Mouse (Mus musculus) stomach, postnatal 0 days (tissue): ENCODE results near the gene Shc2. TPM values are rescaled to one million over a fixed set of nuclear protein-coding genes. Genes with fewer than 3 reads are reported as not detected.

ENCODE experiments used
- ATAC-seq: fragments of 200-750 bp; cut with Nextera tagmentation; 2 replicates; pipeline ENCODE4 v1.8.0; 2017; ENCODE audit not compliant: low FRiP score, low TSS enrichment
- DNase-seq: peaks from one replicate; pipeline ENCODE4 v3.0.0-alpha.2; 2016; ENCODE audit warnings: low spot score
- H3K27ac ChIP-seq: fragments of 300-500 bp; sonication (generic); replicated peaks from 2 replicates; pipeline ENCODE4 v1.5.1; 2014; ENCODE audit warnings: mild to moderate bottlenecking, control low read depth
- H3K27me3 ChIP-seq: fragments of 300-500 bp; sonication (generic); 2 replicates; pipeline ENCODE4 v1.6.1; 2014; ENCODE audit warnings: low read length; ENCODE audit not compliant: control insufficient read depth, insufficient read depth
- H3K36me3 ChIP-seq: fragments of 300-500 bp; sonication (generic); 2 replicates; pipeline ENCODE4 v1.6.1; 2014; ENCODE audit warnings: low read length, mixed read lengths; ENCODE audit not compliant: control insufficient read depth, insufficient read depth
- H3K4me1 ChIP-seq: fragments of 300-500 bp; sonication (generic); replicated peaks from 2 replicates; pipeline ENCODE4 v1.6.1; 2014; ENCODE audit warnings: antibody characterized with exemption; ENCODE audit not compliant: control insufficient read depth, insufficient read depth
- H3K4me2 ChIP-seq: fragments of 300-500 bp; sonication (generic); replicated peaks from 2 replicates; pipeline ENCODE4 v1.6.1; 2014; ENCODE audit warnings: low read depth, mild to moderate bottlenecking, control low read depth, moderate library complexity
- H3K4me3 ChIP-seq: fragments of 300-500 bp; sonication (generic); 2 replicates; pipeline ENCODE4 v1.5.1; 2014; ENCODE audit warnings: low read depth, low read length, control low read depth
- H3K9ac ChIP-seq: fragments of 300-500 bp; sonication (generic); 2 replicates; pipeline ENCODE4 v1.6.1; 2014; ENCODE audit warnings: mild to moderate bottlenecking, low read length, control low read depth, mixed read lengths
- H3K9me3 ChIP-seq: fragments of 300-500 bp; sonication (generic); 2 replicates; pipeline ENCODE4 v1.6.1; 2016; ENCODE audit warnings: low read length; ENCODE audit not compliant: control insufficient read depth
- CTCF ChIP-seq: IDR thresholded peaks from 2 replicates; pipeline ENCODE4 v1.5.1; 2016; ENCODE audit warnings: antibody characterized with exemption, low read depth, mild to moderate bottlenecking, moderate library complexity
- EP300 ChIP-seq: optimal IDR thresholded peaks from 2 replicates; pipeline ENCODE3; 2016; ENCODE audit warnings: antibody characterized with exemption
- whole genome bisulfite sequencing: fragments of 180-500 bp; shearing (Covaris S2); extraction: QIAGEN DNeasy Blood & Tissue Kit; methylation state at CpG from one replicate; pipeline ENCODE4 v1.1.7; 2014; 5-methylcytosine and 5-hydroxymethylcytosine counted together
- polyA plus RNA-seq: library from polyadenylated mRNA; unstranded; fragments of >200 nt; fragmentation: Nextera tagmentation; extraction: Ambion mirVana; gene quantifications from 2 replicates; pipeline ENCODE4 v1.2.1, GENCODE M21; 2015

Shc2 gene
- polyA plus RNA-seq, 1 experiment from 2014 or later = 2.7 TPM

DNA sequence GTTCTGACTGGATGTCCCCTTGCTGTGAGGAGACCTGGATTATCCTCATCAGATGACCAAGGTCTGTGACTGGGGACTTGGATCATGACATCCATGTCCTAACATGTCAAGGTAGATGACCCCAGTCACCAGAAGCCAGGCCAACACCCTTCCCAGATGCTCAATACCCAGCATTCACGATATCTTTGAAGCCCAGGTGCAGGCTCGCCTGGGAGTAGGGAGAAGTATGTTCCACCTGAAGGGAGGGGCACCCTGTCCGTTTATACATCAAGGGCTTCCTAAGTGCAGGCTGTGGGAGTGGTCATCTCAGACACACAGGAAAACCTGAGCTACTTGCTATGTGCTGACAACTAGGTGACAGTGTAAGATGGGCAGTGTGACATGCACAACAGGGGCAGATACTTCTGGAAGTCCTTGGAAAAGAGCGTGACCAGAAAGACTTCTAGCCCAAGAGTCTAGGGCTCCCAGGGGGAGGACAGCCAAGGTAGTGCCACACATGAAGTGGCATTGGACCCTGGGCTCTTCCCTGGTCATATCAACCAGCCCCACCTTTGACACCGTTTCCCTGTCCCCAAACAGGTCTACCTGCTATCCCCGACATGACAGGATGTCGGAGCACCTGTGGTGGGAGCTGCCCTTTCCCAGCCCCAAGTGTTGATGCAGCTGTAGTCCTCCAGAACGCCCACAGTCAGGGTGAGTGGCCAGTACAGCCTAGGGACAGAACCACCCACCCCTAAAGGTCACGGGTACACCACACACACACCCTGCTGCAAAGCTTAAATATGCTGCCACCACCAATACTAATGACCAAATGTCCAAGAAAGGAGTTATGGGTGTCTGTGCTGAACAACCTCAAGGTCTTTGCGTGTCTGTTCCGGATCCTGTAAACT is 43.1 kb upstream of the Shc2 start:
- ATAC-seq (peak; percentile 14; the same call in 1 of the 2 replicates), DNase-seq (peak; percentile 37)
- peak overlapping the region; percentile 63 for H3K4me2 ChIP-seq
- H3K27ac ChIP-seq = peak overlapping the region; percentile 83
- peak overlapping the region; percentile 73 for H3K4me3 ChIP-seq
- H3K9ac ChIP-seq = peak overlapping the region; percentile 19; the same call in 1 of the 2 replicates
- peaks cover 7% of the 10 kb centered on the region for H3K36me3 ChIP-seq
- peaks cover 10% of the 10 kb centered on the region; the same call in 1 of the 2 replicates for H3K4me1 ChIP-seq
- H3K9me3 ChIP-seq = no peaks in the 10 kb centered on the region
- H3K27me3 ChIP-seq = no peaks in the 10 kb centered on the region
- WGBS = 20% methylated on average over 11 of the region's 11 CpGs
- TF ChIP-seq CTCF = no peak

DNA sequence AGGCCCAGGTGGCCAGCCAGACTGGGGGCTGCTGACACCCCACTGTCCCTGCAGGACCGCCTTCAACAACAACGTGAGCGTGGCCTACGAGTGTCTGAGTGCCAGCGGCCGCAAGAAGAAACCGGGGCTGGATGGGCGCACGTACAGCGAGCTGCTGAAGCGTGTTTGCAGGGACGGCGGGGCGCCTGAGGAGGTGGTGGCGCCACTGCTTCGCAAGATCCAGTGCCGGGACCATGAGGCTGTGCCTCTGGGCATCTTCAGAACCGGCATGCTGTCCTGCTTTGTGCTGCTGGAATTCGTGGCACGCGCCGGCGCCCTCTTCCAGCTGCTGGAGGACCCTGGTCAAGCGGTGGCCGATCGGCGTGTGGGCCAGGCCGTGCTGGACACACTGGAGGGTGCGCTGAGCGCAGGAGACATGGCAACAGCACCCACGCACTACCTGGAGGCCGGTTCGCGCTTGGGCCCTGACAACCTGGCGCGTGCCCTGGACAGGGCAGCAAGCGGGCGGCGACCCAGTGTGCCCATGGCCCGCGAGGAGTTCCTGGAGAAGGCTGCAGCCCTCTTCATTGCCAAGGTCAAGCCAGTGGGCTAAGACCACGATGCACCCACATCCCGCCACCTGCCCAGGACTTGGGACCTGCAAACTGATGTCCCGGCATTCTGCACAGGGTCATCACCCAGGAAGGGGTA is 37.8 kb upstream of the Shc2 start:
- H3K9ac ChIP-seq = no peak overlapping the region
- no peak overlapping the region for H3K4me2 ChIP-seq
- no peak overlapping the region for H3K4me3 ChIP-seq
- no peaks in the 10 kb centered on the region for H3K27me3 ChIP-seq
- no peaks in the 10 kb centered on the region for H3K9me3 ChIP-seq
- no peaks in the 10 kb centered on the region for H3K36me3 ChIP-seq
- DNase-seq = no peak
- no peak overlapping the region for H3K27ac ChIP-seq
- no peak for ATAC-seq
- no peaks in the 10 kb centered on the region for H3K4me1 ChIP-seq
- no peak for TF ChIP-seq EP300
- no peak for TF ChIP-seq CTCF
- WGBS = 62% methylated on average over 44 of the region's 44 CpGs

DNA sequence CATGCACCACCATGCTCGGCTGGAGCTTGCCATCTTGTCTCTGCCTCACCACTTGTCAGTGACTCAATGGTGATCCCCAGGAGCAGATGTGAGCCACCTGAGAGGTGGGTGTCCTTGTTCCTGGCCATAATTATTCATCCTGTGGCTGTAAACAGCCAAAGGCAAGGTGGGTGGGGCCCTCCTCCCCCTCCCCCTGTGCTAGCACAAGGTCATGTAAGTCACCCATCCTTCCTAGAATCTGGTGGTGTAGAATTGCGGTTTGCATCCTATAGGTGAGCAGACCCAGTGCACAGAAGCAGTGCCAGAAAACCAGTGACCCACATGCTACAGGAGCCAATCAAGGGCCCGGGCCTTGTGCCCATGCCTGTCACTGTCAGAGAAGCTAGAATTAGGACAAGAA is 35.3 kb upstream of the Shc2 start:
- 82% methylated on average over 3 of the region's 3 CpGs for WGBS
- Histone ChIP-seq H3K9me3 (no peaks in the 10 kb centered on the region), H3K27me3 (no peaks in the 10 kb centered on the region), H3K4me1 (0 out of 2 replicates have a peak, but pooled peaks cover 3% of the 10 kb centered on the region), H3K9ac (no peak overlapping the region), H3K4me2 (no peak overlapping the region), H3K27ac (no peak overlapping the region), H3K36me3 (no peaks in the 10 kb centered on the region), H3K4me3 (no peak overlapping the region)
- DNase-seq (no peak), ATAC-seq (no peak)
- no peak for TF ChIP-seq EP300
- no peak for TF ChIP-seq CTCF

DNA sequence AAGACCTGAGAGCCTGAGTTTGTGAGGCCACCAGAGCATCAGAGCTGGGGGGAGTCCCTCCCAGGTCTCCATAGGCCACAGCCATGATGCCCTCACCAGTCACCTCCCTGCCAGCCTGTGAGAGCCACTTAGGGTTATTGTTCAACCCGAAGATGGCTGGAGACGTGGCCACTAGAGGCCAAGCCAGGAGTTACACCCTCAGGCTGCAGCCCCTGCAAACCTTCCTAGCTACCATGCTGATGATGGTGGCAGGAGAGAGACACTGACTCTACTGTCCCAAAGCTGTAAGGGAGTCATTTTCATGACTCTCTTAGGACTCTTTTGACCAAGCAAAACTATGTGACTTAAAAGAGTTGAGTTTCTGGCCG is 34.4 kb upstream of the Shc2 start:
- WGBS = 67% methylated on average over 3 of the region's 3 CpGs
- Histone ChIP-seq H3K27ac (no peak overlapping the region), H3K9ac (no peak overlapping the region), H3K27me3 (no peaks in the 10 kb centered on the region), H3K9me3 (no peaks in the 10 kb centered on the region), H3K4me2 (no peak overlapping the region), H3K36me3 (no peaks in the 10 kb centered on the region), H3K4me1 (0 out of 2 replicates have a peak, but pooled peaks cover 3% of the 10 kb centered on the region), H3K4me3 (no peak overlapping the region)
- TF ChIP-seq EP300 (no peak), CTCF (no peak; the same call in 1 of the 2 replicates)
- DNase-seq = no peak
- ATAC-seq = no peak

DNA sequence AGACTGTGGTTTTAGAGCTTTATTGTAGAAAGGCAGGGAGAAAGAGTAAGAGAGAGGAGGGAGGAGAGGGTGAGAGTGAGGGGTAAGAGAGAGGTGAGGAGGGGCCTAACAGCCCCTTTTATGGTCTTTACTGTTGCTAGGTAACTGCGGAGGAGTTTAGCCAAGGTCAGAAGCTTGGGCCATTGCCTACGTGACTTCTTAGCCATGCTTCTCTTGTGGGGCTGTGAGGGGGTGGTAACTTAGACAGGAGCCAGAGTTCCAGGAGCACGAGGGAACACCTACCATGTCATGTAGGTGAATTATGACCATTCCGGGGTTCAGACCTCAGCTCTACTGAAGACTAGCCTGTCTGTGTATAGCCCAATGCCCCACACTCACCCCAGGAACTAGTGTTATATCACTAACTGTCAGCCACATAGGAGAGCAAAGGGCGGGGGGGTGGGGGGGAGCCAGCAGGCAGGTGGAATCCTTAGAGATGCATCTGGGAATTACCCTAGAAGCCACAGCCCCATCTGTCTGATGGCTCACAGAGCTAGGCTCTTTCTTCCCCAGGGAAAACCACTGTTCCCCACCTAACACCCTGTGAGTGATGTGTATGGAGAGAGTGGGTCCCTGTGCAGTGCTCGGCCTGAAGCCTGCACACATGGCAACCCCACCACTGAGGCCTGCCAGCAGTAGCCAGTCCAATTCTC is 33.8 kb upstream of the Shc2 start:
- ATAC-seq (no peak), DNase-seq (no peak)
- Histone ChIP-seq H3K4me2 (no peak overlapping the region), H3K9me3 (no peaks in the 10 kb centered on the region), H3K27me3 (no peaks in the 10 kb centered on the region), H3K27ac (no peak overlapping the region), H3K4me3 (no peak overlapping the region), H3K9ac (no peak overlapping the region), H3K36me3 (no peaks in the 10 kb centered on the region), H3K4me1 (0 out of 2 replicates have a peak, but pooled peaks cover 3% of the 10 kb centered on the region)
- 66% methylated on average over 6 of the region's 6 CpGs for WGBS
- TF ChIP-seq EP300 = no peak
- TF ChIP-seq CTCF = no peak
